8 mouse cellular contexts compared by ENCODE assay signal in the genomic region with DNA sequence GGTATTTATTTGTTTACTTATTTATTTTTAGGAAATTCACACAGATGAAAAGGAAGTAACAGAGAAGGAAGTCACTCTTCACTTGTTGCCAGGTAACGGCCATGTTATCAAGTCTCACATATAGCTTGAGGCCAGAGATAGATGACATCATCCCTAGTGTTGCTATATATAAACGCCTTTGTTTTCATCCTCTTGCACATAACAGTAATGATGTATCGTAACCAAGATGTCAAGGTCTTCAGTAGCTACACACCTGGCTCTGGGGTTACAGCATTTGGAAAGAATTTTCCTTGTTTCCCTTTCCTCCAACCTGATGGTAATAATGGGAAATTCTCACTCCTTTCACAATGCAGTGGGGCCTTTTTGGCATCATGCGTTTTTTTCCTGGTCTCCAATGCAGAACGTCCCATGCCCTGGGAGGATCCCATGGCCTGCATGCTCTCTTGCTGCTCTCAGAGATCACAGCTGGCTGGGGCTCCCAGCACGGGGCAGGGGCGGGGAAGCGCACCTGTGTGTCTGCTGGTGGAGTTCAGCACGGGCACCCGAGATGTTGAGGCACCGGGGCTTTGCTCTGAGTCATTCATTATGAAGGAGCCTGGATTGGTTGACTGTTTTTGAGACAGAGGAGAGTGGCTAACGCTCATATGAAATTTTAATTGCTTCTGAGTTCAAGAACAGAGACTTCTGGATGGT. TPM values are rescaled to one million over a fixed set of nuclear protein-coding genes. Genes with fewer than 3 reads are reported as not detected.
DNase-seq lines count a peak whose midpoint lies in the region; ATAC-seq lines count a peak whose summit lies in the region.

No protein-coding gene starts in this region.

- H3K4me1 ChIP-seq in forebrain, embryonic 16.5 days (replicated peaks; ENCODE audit: control insufficient read depth, insufficient read depth, low read length), result peaks cover 4% of the 10 kb centered on the region; the same call in 1 of the 2 replicates
- peaks cover 17% of the 10 kb centered on the region for H3K4me1 ChIP-seq in midbrain, embryonic 13.5 days (replicated peaks)
- 0 out of 2 replicates have a peak, but pooled peaks cover 3% of the 10 kb centered on the region for H3K4me1 ChIP-seq in neural tube, embryonic 15.5 days

- peak; percentile 39 for ATAC-seq in forebrain, embryonic 16.5 days
- 0 out of 2 replicates have a peak, but pooled peaks have one; percentile 18 for ATAC-seq in midbrain, embryonic 13.5 days
- ATAC-seq in neural tube, embryonic 15.5 days (ENCODE audit: low FRiP score), result no peak

- no peak overlapping the region for H3K9ac ChIP-seq in forebrain, embryonic 16.5 days (replicated peaks; ENCODE audit: low read depth, low read length)
- no peak overlapping the region for H3K9ac ChIP-seq in midbrain, embryonic 13.5 days (replicated peaks)
- H3K9ac ChIP-seq in neural tube, embryonic 15.5 days (replicated peaks), result no peak overlapping the region

- no peaks in the 10 kb centered on the region for H3K27me3 ChIP-seq in forebrain, embryonic 16.5 days (replicated peaks; ENCODE audit: control insufficient read depth, insufficient read depth, low read length)
- no peaks in the 10 kb centered on the region for H3K27me3 ChIP-seq in midbrain, embryonic 13.5 days
- H3K27me3 ChIP-seq in neural tube, embryonic 15.5 days (replicated peaks), result no peaks in the 10 kb centered on the region

- WGBS in forebrain, embryonic 16.5 days, result 52% methylated on average over 12 of the region's 12 CpGs
- 65% methylated on average over 12 of the region's 12 CpGs for WGBS in midbrain, embryonic 13.5 days
- WGBS in neural tube, embryonic 15.5 days, result 66% methylated on average over 12 of the region's 12 CpGs

- no peaks in the 10 kb centered on the region for H3K9me3 ChIP-seq in forebrain, embryonic 16.5 days (ENCODE audit: control insufficient read depth, low read length)
- no peaks in the 10 kb centered on the region for H3K9me3 ChIP-seq in midbrain, embryonic 13.5 days
- no peaks in the 10 kb centered on the region for H3K9me3 ChIP-seq in neural tube, embryonic 15.5 days (replicated peaks)

- no peak overlapping the region for H3K4me3 ChIP-seq in forebrain, embryonic 16.5 days (replicated peaks; ENCODE audit: low read length)
- H3K4me3 ChIP-seq in midbrain, embryonic 13.5 days (replicated peaks), result no peak overlapping the region
- no peak overlapping the region for H3K4me3 ChIP-seq in neural tube, embryonic 15.5 days (replicated peaks)

- DNase-seq in heart, adult 11 months, result peak; percentile 90
- no peak for DNase-seq in heart, adult 9 months (ENCODE audit: low spot score in 2 of 2)
- DNase-seq in 416B (ENCODE audit: low read depth), result peak; percentile 55
- DNase-seq in Muller cell, postnatal 12 days (ENCODE audit: inconsistent ontology term), result no peak
- DNase-seq in neural tube, embryonic 10.5 days (ENCODE audit: extremely low spot score, low spot score), result no peak

- no peak overlapping the region for H3K27ac ChIP-seq in forebrain, embryonic 16.5 days (ENCODE audit: low read length)
- no peak overlapping the region for H3K27ac ChIP-seq in midbrain, embryonic 13.5 days
- no peak overlapping the region for H3K27ac ChIP-seq in neural tube, embryonic 15.5 days (replicated peaks)

- H3K4me2 ChIP-seq in forebrain, embryonic 16.5 days (ENCODE audit: low read length), result no peak overlapping the region
- H3K4me2 ChIP-seq in midbrain, embryonic 13.5 days (replicated peaks), result no peak overlapping the region
- no peak overlapping the region for H3K4me2 ChIP-seq in neural tube, embryonic 15.5 days

- no peaks in the 10 kb centered on the region for H3K36me3 ChIP-seq in forebrain, embryonic 16.5 days (ENCODE audit: control insufficient read depth, insufficient read depth)
- H3K36me3 ChIP-seq in midbrain, embryonic 13.5 days, result peaks cover 27% of the 10 kb centered on the region
- peaks cover 9% of the 10 kb centered on the region for H3K36me3 ChIP-seq in neural tube, embryonic 15.5 days

RNA-seq across cellular contexts. Expression of gene Mtmr12, which starts 25.6 kb away (rescaled TPM):
- polyA plus RNA-seq in forebrain, embryonic 16.5 days (2015; fragmentation: Nextera tagmentation; extraction: Ambion mirVana), result 10.8 and 12.3 TPM in 2 replicates
- polyA plus RNA-seq in midbrain, embryonic 13.5 days (2015; fragmentation: Nextera tagmentation; extraction: Ambion mirVana), result 9.3 and 9.7 TPM in 2 replicates
- 6.5 and 9.6 TPM in 2 replicates for polyA plus RNA-seq in neural tube, embryonic 15.5 days (2015; fragmentation: Nextera tagmentation; extraction: Ambion mirVana)

Comparison
In these comparisons a context has a peak if more than half of its experiments do, and no peak if none do; other contexts are left out.
1. DNase-seq: peak in heart, adult 11 months (single experiment) and 416B (single experiment); none in heart, adult 9 months (0 of 2), Muller cell, postnatal 12 days (single experiment) and neural tube, embryonic 10.5 days (single experiment).